Mouse (Mus musculus): ENCODE results near the gene Cyba. TPM values are rescaled to one million over a fixed set of nuclear protein-coding genes. Genes with fewer than 3 reads are reported as not detected.
A peak's percentile ranks its signal among the peaks of the same experiment; 100 is the strongest.

Cyba gene
- total RNA-seq, 4 experiments from 2014 or later: 9.7 to 38.7 (median 16.8) TPM

- no peak for DNase-seq (ENCODE audit: low spot score in 2 of 2)
Measured at GRCm38 (mm10) chr8:122452154-122452553, 19.4 kb upstream of the Cyba start.

DNA sequence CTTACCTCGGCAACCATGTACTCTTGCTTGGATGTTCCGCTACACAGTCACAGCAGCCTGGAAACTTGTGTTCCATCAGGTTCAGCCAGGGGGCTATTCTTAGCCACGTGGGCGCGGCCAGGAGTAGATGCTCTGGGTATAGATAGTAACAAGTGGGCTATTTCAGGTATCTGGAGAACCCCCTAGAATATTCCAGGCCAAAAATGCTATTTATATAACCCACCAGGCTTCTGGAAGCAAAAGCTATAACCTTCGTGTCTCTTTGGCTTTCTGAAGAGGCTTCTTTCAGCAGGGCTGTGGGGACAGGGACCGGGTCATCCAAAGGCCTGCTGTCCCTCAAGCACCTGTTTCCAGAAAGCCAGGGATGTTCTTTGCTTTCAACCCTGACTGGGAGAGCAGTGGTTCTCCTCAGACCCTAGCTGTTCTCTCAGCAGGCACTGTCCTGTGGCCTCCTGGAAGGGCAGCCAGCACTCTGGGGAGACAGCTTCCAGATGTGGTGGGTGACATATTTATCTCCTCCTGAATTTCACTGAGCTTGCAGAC is 18.5 kb upstream of the Cyba start:
- no peak for DNase-seq (ENCODE audit: low spot score in 2 of 2)

GRCm38 (mm10) chr8:122445203-122445602 is 12.5 kb upstream of the Cyba start:
- no peak for DNase-seq (ENCODE audit: low spot score in 2 of 2)

- DNase-seq (ENCODE audit: low spot score in 2 of 2): peak; percentile 60 to 80
Measured at GRCm38 (mm10) chr8:122444058-122444748, 11.5 kb upstream of the Cyba start.

DNA sequence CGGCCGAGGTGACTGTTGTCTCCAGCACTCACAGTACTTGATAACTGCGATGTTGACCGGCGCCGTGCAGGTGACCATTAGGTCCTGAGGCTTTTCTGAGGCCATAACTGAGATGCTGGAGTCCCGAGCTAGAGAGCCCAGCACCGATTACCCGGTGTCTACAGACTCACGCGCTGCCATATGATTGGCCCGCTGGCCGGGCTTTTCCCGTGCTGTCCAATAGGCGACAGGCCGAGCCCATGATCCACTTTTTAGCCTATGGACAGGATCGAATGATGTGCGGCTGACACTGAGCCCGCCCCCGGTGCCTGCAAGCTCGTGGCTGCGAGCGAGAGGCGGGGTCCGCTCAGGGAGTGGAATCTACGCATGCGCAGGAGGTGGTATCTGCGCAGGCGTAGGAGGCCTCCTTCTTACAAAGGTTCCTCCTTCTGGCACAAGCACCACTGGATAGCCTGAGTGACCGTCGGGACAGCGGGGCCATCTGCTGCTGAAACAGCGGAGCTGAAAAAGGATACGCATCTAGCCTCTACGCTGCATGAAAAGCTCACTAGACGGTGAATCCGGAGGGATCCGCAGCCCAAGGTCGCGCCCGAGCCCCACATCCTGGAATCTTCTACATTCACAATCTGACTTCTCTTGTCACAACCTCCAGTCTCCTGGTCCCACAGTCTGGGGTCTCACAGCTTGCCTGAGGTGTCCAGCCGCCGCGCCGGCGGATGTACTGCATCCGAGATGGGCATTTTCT is 10.7 kb upstream of the Cyba start, which contains the start of gene Mvd:
TSS of gene Mvd (minus strand) at position 161 of the 745 bp plus-strand sequence.
- peak; percentile 90 to 100 for DNase-seq (ENCODE audit: low spot score in 2 of 2)

GRCm38 (mm10) chr8:122442781-122443180 is 10.1 kb upstream of the Cyba start:
- DNase-seq (ENCODE audit: low spot score in 2 of 2): no peak

- DNase-seq (ENCODE audit: low spot score in 2 of 2): no peak
Measured at GRCm38 (mm10) chr8:122442356-122442755, 9.6 kb upstream of the Cyba start.

GRCm38 (mm10) chr8:122441326-122441725 is 8.6 kb upstream of the Cyba start:
- DNase-seq (ENCODE audit: low spot score in 2 of 2): no peak

DNA sequence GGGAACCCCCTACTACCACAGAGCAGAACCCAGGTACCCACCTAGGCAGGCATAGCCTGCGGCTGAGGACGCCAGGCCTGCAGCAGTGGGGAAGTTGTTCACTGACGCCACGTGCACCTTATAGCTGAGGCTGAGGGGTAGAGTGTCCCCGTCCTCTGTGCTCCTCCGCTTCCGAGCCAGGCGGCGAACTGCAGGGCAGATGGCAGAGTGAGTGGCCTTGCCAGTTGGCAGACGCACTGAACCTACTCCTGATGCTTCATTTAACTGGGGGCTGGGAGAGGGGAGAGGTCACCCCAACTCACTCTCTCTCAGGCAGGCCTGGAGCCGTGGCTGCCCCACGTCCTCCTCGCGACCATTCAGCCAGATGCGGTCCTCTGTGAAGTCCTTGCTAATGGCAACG is 6.6 kb upstream of the Cyba start:
- DNase-seq (ENCODE audit: low spot score in 2 of 2): no peak

GRCm38 (mm10) chr8:122437708-122438331 is 5.1 kb upstream of the Cyba start:
- no peak for DNase-seq (ENCODE audit: low spot score in 2 of 2)

DNA sequence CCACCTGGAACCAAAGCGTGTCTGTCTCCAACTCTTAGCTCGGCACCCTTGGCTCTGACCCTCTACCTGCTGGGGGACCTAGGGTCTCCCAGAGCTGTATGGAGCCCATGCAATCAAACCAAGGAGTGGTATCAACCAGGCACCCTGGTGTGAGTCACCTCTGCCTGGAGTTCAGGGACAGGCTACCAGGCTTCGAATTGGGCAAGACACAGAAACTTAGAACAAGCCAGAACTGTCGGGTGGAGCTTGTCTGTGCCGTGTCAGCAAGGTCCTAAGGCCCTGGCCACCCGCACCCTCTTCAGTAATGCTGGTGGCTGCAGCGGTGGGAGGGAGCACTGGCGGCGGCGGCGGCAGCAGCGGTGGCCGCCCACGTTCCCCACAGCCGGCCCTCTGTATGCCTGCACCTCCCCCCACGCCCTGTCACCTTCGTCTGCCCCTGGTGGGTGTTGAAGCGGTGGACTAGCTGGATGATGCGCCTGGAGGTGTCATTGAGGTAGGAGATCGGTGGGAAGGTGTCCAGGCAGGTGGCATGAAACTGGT is 3.9 kb upstream of the Cyba start:
- no peak for DNase-seq (ENCODE audit: low spot score in 2 of 2)

GRCm38 (mm10) chr8:122436146-122436545 is 3.4 kb upstream of the Cyba start:
- DNase-seq (ENCODE audit: low spot score in 2 of 2): no peak

GRCm38 (mm10) chr8:122435375-122435774 is 2.6 kb upstream of the Cyba start:
- DNase-seq (ENCODE audit: low spot score in 2 of 2): no peak

DNA sequence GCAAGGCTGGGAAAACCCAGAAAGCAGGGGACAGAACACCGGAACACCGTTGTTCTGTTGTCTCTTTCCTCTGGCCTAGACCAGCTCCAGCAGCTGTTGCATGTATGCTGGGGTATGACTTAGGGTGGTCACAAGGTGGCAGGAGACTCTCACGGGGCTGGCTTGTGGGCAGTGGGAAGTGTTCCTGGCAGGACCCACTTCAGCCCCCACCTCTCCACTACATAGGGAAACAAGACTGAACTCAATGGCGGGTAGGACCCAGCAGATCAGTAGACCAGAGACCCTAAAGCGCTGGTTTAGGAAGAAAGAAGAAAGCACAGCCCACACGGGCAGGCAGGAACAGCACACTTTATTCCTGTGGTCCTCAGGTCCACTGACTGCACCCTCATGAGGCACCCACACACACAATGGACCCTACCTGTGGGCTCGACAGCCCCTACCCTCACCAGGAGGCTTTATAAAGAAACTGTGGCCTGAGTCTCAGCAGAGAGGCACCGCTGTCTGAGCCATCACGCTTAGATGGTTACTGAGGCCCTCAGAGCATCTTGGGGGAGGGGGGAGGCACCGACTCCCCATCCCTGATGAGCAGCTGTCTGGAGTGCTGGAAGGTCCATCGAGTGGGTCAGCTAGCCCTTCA is 657 bp upstream of the Cyba start:
- DNase-seq (ENCODE audit: low spot score in 2 of 2): no peak

GRCm38 (mm10) chr8:122431694-122432442 is 862 bp downstream of the Cyba start:
- no peak for DNase-seq (ENCODE audit: low spot score in 2 of 2)

DNA sequence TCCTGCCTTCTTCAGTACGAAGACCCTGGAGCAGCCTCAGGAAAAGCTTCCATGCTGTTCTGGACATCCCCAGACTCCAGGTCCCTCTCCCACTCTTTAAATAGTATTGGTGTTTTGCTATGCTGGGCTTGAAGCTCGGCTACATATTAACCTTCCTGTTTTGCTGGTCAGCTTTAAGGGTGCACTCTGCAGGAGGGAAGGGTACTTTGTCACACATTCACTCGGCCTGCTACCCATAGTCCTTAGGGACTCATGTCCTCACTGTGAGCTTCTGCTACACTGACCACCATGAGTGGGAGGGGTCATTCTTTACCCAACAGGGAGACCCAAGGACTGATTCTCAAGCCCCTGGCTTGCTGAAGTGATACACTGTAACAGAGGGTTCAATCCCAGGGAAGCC is 2.1 kb downstream of the Cyba start:
- DNase-seq (ENCODE audit: low spot score in 2 of 2): no peak

GRCm38 (mm10) chr8:122430058-122430636 is 2.6 kb downstream of the Cyba start:
- DNase-seq (ENCODE audit: low spot score in 2 of 2): no peak

DNA sequence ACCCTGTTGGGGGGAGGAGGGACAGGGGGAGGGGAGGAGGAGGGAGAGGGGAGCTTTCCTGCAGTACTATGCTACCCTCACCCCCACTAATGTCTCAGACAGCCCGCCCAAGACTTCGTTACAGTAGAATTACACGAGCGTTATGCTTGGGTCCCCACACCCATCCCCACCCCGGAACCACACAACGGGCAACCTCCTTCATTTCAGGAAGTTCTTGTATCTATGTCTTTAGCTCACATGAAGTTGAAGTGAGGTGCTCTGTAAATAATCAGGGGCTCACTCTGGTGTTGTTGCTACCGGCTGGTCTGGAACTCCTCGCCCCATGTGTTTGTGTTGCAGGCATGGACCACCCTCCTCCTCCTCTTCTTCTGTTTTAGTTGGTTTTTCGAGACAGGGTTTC is 4.6 kb downstream of the Cyba start:
- DNase-seq (ENCODE audit: low spot score in 2 of 2): no peak

DNA sequence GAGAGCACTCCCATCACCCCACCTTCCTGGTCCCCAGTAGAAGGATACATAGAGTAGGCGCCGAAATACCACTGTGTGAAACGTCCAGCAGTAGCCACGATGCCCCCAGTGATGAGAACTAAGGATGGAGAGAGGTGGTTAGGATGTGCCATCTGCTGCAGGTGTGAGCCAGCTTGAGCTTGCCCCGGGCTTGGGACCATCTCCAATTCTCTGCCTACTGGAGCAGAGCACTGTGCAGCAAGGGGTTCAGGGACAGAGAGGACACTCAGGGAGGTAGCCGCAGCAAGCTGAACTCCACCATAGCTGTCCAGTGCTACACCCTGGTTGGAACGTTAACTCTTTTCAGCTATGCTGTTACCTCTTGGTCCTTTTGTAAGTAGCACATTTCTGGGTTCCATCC is 5.1 kb downstream of the Cyba start:
- no peak for DNase-seq (ENCODE audit: low spot score in 2 of 2)

DNA sequence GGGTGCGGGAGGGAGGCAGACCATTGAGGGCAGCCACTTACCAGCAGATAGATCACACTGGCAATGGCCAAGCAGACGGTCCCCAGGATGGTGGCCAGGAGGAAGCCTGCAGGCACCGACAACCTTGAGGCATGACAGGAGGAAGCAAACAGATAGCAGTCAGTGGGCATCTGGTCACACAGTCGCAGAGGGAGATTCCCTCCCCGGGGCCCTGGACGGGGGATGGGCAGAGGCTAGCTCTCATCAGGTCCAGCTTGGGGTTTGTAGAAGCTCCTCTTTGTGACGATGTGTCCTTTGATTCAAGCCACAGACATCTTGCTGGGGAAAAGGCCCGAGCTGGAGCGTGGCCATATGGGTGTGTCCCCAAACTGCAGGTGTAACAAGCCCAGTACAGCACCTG is 6.6 kb downstream of the Cyba start:
- DNase-seq (ENCODE audit: low spot score in 2 of 2): no peak

Data from left cerebral cortex, adult 8-10 months (tissue).